Mouse (Mus musculus) ES-E14 (cell line): ENCODE results near the gene Gfra4. TPM values are rescaled to one million over a fixed set of nuclear protein-coding genes. Genes with fewer than 3 reads are reported as not detected.

Experiments used
- DNase-seq: peaks from one replicate; pipeline ENCODE4 v3.0.0-alpha.2; 2013; ENCODE audit warnings: low read depth, low spot score
- H3K27ac ChIP-seq: 2 replicates; pipeline ENCODE4 v1.5.1; 2012; ENCODE audit warnings: low read depth, mild to moderate bottlenecking, low read length, moderate library complexity, mixed read lengths; ENCODE audit not compliant: poor library complexity, insufficient read depth, severe bottlenecking
- H3K36me3 ChIP-seq: 2 replicates; pipeline ENCODE4 v1.6.1; 2012; ENCODE audit warnings: mild to moderate bottlenecking, low read length, moderate library complexity, mixed read lengths; ENCODE audit not compliant: control insufficient read depth, poor library complexity, insufficient read depth, severe bottlenecking
- H3K4me1 ChIP-seq, 2 experiments: fragments of 150-350 bp in 1 of 2; sonication (generic) in 1 of 2; 2 replicates each; pipeline ENCODE4 v1.6.1; 2012; ENCODE audit warnings: low read length in 2 of 2, mild to moderate bottlenecking in 1 of 2, mixed read lengths in 1 of 2; ENCODE audit not compliant: control insufficient read depth in 2 of 2, insufficient read depth in 2 of 2, poor library complexity in 1 of 2
- H3K4me3 ChIP-seq, 2 experiments: fragments of 150-350 bp in 1 of 2; sonication (generic) in 1 of 2; 2 replicates each; pipeline ENCODE4 v1.5.1; 2012; ENCODE audit warnings: low read length in 2 of 2, low read depth in 1 of 2, mild to moderate bottlenecking in 1 of 2, mixed read lengths in 1 of 2; ENCODE audit not compliant: insufficient read depth in 1 of 2, poor library complexity in 1 of 2, severe bottlenecking in 1 of 2
- H3K9ac ChIP-seq: 2 replicates; pipeline ENCODE4 v1.6.1; 2012; ENCODE audit warnings: low read depth, mild to moderate bottlenecking, low read length, mixed read lengths; ENCODE audit not compliant: poor library complexity, insufficient read depth, severe bottlenecking
- H3K9me3 ChIP-seq: fragments of 150-350 bp; sonication (generic); 2 replicates; pipeline ENCODE4 v1.6.1; 2012; ENCODE audit warnings: low read depth, mild to moderate bottlenecking, low read length; ENCODE audit not compliant: control insufficient read depth, insufficient read depth
- CHD2 ChIP-seq: IDR thresholded peaks from 2 replicates; pipeline ENCODE4 v1.6.1; 2014; ENCODE audit warnings: mild to moderate bottlenecking, low read depth, low read length, inconsistent platforms
- HCFC1 ChIP-seq: IDR thresholded peaks from 2 replicates; pipeline ENCODE4 v1.6.1; 2012; ENCODE audit warnings: low read length, inconsistent platforms, borderline replicate concordance; ENCODE audit not compliant: insufficient read depth
- MAFK ChIP-seq: IDR thresholded peaks from 2 replicates; pipeline ENCODE4 v1.6.1; 2014; ENCODE audit warnings: mild to moderate bottlenecking, low read depth, low read length, inconsistent platforms; ENCODE audit not compliant: insufficient read depth
- ZC3H11A ChIP-seq: IDR thresholded peaks from 2 replicates; pipeline ENCODE4 v1.6.1; 2012; ENCODE audit warnings: low read depth, mild to moderate bottlenecking, inconsistent platforms, low read length, borderline replicate concordance
- ZNF384 ChIP-seq: IDR thresholded peaks from 2 replicates; pipeline ENCODE4 v1.6.1; 2012; ENCODE audit warnings: low read depth, low read length, inconsistent platforms
- in situ Hi-C, 2 experiments: fragments of 600-800 bp; cut with MboI; formaldehyde crosslinking; loops; one replicate each; pipeline ENCODE4 v1.15.1; 2025; ENCODE audit warnings: low sequenced_read_pairs in 2 of 2, inconsistent platforms in 1 of 2; ENCODE audit not compliant: unreplicated experiment in 2 of 2
- total RNA-seq: library from RNA; depleted of rRNA; stranded (reverse); fragments of 300-350 nt; gene quantifications from 2 replicates; pipeline ENCODE4 v1.2.3, GENCODE M21; 2012; rRNA removed

Gene Gfra4
- total RNA-seq = 1.6 TPM in 2 replicates

- TF ChIP-seq ZC3H11A (no peak), MAFK (no peak), CHD2 (no peak), ZNF384 (no peak), HCFC1 (no peak)
- Histone ChIP-seq H3K27ac (no peak within 1 kb of the TSS), H3K4me1 (peaks cover 0 to 2% of the 10 kb centered on the region in 2 experiments; a peak in 1 of 4 replicates), H3K9ac (no peak within 1 kb of the TSS), H3K9me3 (no peaks in the 10 kb centered on the region), H3K4me3 (no peak within 1 kb of the TSS), H3K36me3 (no peaks in the 10 kb centered on the region)
- DNase-seq = no peak
- in situ Hi-C loops = no loop called here
Observed at GRCm38 (mm10) chr2:131042988-131043387, at the start of gene Gfra4. Gene Gfra4 (minus strand): TSS chr2:131043088.

- no peak overlapping the region for H3K27ac ChIP-seq
- in situ Hi-C loops = no loop called here
- TF ChIP-seq ZNF384 (no peak), CHD2 (no peak), ZC3H11A (no peak), MAFK (no peak), HCFC1 (no peak)
- no peaks in the 10 kb centered on the region for H3K9me3 ChIP-seq
- no peak overlapping the region for H3K4me3 ChIP-seq
- no peak overlapping the region for H3K9ac ChIP-seq
- 0 out of 4 replicates have a peak, but pooled peaks cover 0 to under 1% of the 10 kb centered on the region in 2 experiments for H3K4me1 ChIP-seq
- no peaks in the 10 kb centered on the region for H3K36me3 ChIP-seq
- no peak for DNase-seq
Observed at GRCm38 (mm10) chr2:131090852-131091251, 48.0 kb upstream of the Gfra4 start.

- H3K9ac ChIP-seq = no peak overlapping the region
- H3K27ac ChIP-seq = no peak overlapping the region
- no peaks in the 10 kb centered on the region for H3K9me3 ChIP-seq
- in situ Hi-C loops = no loop called here
- H3K36me3 ChIP-seq = no peaks in the 10 kb centered on the region
- no peaks in the 10 kb centered on the region for H3K4me1 ChIP-seq
- no peak overlapping the region for H3K4me3 ChIP-seq
- TF ChIP-seq CHD2 = no peak
- TF ChIP-seq MAFK = no peak
- TF ChIP-seq ZNF384 = no peak
- no peak for TF ChIP-seq HCFC1
- TF ChIP-seq ZC3H11A = no peak
- DNase-seq = no peak
Observed at GRCm38 (mm10) chr2:131089634-131090033, 46.7 kb upstream of the Gfra4 start.

GRCm38 (mm10) chr2:131088581-131088980 lies 45.7 kb upstream of the Gfra4 start:
- H3K9me3 ChIP-seq = no peaks in the 10 kb centered on the region
- in situ Hi-C loops = no loop called here
- no peaks in the 10 kb centered on the region for H3K36me3 ChIP-seq
- H3K9ac ChIP-seq = no peak overlapping the region
- TF ChIP-seq ZNF384 = no peak
- TF ChIP-seq HCFC1 = no peak
- TF ChIP-seq MAFK = no peak
- TF ChIP-seq CHD2 = no peak
- no peak for TF ChIP-seq ZC3H11A
- H3K4me1 ChIP-seq = no peaks in the 10 kb centered on the region
- no peak for DNase-seq
- no peak overlapping the region for H3K27ac ChIP-seq
- H3K4me3 ChIP-seq = no peak overlapping the region

GRCm38 (mm10) chr2:131086667-131087390 lies 43.9 kb upstream of the Gfra4 start, which contains the start of gene Siglec1:
Gene Siglec1 (minus strand): TSS chr2:131086765.
- TF ChIP-seq ZC3H11A = no peak
- TF ChIP-seq HCFC1 = no peak
- no peak for TF ChIP-seq CHD2
- no peak for TF ChIP-seq ZNF384
- no peak for TF ChIP-seq MAFK
- no peak within 1 kb of the TSS for H3K4me3 ChIP-seq
- DNase-seq = no peak
- no peaks in the 10 kb centered on the region for H3K4me1 ChIP-seq
- H3K9me3 ChIP-seq = no peaks in the 10 kb centered on the region
- in situ Hi-C loops = no loop called here
- H3K36me3 ChIP-seq = no peaks in the 10 kb centered on the region
- no peak within 1 kb of the TSS for H3K9ac ChIP-seq
- H3K27ac ChIP-seq = no peak within 1 kb of the TSS
